Mouse (Mus musculus) adrenal gland, postnatal 25 days (tissue): ENCODE measurements around the gene Ccl11. TPM values are rescaled to one million over a fixed set of nuclear protein-coding genes. Genes with fewer than 3 reads are reported as not detected.

Experiments
- DNase-seq: peaks from one replicate; pipeline ENCODE4 v3.0.0; 2021; ENCODE audit warnings: mixed read lengths
- long read RNA-seq: library from polyadenylated mRNA; stranded (forward); transcript quantifications from one replicate; pipeline ENCODE4 v2.0.0, GENCODE M21; 2021
- total RNA-seq: library from RNA; stranded (reverse); gene quantifications from 2 replicates; pipeline ENCODE4 v1.2.3, GENCODE M21; 2021

The Ccl11 gene
- total RNA-seq, result 1.3 and 5.0 TPM in 2 replicates
- long read RNA-seq, partial matches to known transcripts, result 0 of 1 reads
- long read RNA-seq, other reads (novel, unspliced or antisense), result 0 of 1 reads

GRCm38 (mm10) chr11:82057646-82058045 is at the start of gene Ccl11:
TSS of gene Ccl11 (plus strand) at chr11:82057823.
- DNase-seq, result no peak

GRCm38 (mm10) chr11:82010115-82010514 is 47.5 kb upstream of the Ccl11 start:
- no peak for DNase-seq

- no peak for DNase-seq
These were observed 46.0 kb upstream of the Ccl11 start for GRCm38 (mm10) chr11:82011411-82012193.

- no peak for DNase-seq
These were observed 43.9 kb upstream of the Ccl11 start for GRCm38 (mm10) chr11:82013756-82014155.

DNA sequence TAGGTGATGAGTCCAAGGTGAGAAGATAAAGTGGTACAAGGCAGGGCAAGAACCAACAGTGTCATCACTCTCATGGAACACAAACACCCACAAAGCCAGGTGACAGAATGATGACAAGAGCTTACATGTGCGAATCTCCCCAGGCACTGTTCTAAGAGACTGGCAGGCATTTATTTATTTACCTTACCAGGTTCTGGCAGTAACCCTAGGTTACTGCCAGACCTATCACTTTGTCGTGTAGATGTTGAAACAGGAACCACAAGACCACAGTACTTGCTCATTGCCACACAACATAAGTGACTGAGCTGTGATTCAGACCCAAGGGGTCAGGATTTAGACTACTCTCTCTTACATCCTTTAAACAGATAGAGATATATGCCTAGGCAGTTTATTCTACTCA is 42.6 kb upstream of the Ccl11 start:
- no peak for DNase-seq

DNA sequence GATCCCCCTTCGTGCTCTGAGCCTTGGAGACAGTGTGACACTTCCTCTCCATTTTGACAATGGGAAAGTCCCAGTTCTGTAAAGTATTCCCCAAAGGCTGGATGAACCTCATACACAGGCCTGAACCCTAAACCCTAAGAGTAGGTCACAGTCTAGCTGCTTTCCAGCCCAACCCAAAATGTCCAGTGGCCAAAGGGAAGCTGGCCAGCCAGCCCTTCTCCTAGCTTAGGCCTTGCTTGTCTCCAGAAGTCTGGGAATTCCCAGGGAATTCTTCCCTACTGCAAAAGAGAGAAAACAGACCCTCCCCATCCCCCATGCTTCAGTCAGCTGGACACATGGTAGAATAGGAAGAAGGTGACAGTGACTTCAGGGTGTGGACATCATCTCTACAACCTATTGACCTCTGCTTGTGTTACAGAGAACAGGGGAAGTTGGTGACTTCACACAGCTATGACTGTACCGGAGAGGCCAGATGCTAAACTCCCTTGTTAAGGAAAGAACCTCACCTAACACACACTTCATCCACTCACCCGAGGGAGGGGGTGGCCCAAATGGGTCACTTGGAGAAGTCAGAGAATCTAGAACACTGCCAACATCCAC is 41.3 kb upstream of the Ccl11 start:
- DNase-seq, result no peak

DNA sequence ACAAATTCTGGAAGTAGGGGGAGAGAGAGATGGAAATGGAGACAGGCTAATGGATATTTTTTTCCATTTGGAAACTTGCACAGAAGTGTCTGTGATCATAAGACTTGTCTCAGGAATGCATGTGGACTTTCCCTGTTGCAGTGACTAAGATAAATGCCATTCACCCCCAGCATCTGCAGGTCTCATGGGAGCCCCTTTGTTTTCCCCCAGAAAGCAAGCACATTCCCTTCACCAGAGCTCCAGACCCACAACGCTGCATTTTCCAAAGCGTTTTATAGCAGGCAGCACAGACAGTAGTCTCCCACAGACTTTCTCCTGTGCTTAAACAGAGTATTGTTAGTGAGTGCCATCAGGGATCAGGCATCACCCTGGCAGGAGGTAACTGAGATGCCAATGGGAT is 38.2 kb upstream of the Ccl11 start:
- DNase-seq, result no peak

DNA sequence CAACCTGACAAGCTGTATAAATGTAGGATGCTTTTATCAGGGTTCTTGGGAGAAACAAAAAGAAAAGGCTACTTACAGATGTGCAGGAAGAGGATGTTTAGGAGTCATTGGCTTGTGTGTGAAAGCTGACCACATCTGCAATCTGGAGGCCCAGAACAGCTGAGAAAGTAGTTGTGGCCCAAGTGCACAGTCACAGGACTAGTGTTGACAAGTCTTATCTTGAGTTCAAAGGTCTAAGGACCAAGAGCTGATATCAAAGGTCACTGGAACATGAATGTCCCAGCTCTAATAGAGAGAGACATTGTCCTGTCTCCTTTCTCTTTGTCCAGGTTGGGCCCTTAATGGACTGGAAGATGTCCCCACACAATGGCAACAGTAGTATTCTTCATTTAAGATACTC is 37.8 kb upstream of the Ccl11 start:
- DNase-seq, result no peak

DNA sequence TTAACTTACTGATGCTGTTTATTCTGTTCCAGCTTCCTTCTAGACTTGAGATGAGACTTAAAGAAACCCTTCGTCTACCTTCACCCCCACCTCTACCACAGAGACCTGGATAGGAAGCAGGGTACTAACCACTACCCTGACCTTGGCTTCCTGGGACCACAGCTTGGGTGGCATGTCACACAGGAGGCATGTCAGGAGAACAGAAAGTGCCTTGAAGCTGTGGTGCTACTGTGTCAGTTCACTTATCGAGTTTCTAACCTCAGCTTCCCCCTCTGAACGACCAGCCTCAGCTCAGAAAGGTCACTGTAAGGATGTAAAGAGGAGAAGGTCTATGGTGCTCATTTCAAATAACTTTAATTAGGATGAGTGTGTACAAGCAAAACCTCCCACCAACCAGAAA is 36.2 kb upstream of the Ccl11 start:
- DNase-seq, result no peak

- DNase-seq, result no peak
These were observed 35.0 kb upstream of the Ccl11 start for GRCm38 (mm10) chr11:82022504-82023056.

DNA sequence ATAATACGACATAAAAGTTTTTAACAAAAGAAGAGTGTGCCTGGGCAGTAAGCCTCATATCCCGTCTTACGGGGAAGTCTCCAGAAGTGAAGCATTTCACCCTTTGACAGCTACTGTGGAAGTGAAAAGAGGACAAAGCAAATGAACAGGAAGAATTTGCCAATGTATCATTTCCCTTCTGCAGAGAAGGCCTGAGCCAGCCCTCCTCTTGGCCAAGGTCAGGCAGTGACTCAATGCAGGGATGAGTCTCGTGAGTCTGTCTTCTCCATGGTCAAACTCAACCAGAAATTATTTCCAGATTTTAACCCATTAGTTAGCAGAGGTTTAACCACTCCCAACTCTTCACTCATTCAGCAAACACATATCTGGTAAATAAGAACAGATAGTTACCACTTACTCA is 33.9 kb upstream of the Ccl11 start:
- DNase-seq, result peak; percentile 44

- DNase-seq, result peak; percentile 25
These were observed 27.5 kb upstream of the Ccl11 start for GRCm38 (mm10) chr11:82030171-82030570.

DNA sequence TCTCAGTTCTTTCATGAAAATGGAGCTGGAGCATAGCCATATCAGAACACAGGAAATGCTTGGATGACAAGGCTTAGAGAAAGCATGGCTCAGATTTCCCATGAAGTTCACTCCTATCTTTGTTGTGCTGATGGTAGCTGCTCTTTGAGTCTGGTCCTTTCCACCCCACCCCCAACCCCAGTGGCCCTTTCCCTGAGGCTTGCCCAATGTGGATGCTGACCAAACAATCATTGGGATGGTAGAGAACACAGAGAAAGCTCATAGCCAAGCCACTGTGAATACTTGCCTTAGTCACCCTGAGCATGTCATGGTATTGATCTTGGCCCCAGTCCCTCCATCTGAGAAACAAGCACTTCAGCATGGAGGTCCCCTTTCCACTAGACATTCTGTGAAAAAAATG is 25.5 kb upstream of the Ccl11 start:
- no peak for DNase-seq

DNA sequence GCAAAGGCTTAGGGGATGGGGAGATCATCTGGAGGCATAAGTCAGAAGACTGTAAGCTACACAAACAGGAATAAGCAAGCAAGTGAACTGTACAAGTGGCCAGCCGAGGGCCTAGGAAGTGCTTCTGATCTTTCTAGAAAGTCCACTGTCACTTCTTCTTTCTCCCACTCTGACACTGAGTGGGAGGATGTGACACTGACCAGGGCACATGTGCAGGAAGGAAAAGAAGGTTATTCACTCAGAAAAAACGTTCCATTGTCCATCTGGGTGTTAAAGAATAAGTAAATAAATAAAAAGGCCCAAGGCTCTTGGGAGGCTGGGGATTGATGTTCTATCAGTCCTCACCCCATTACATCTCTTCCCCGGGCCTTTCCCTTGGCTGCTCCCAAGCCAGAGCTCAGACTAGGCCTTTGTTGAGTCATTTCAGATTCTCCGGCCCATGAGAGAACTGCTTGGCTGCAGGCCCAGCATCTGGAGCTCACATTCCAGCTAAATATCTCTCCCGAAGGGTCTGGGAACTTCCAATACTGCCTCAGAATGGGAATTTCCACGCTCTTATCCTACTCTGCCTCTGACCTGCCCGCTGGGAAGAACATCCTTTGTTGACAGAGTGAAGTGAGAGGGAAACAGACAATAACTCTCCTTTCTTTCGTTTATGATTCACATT is 24.8 kb upstream of the Ccl11 start:
- DNase-seq, result peak; percentile 63

- DNase-seq, result no peak
These were observed 23.2 kb upstream of the Ccl11 start for GRCm38 (mm10) chr11:82034446-82034845.

GRCm38 (mm10) chr11:82035356-82035755 is 22.3 kb upstream of the Ccl11 start, which contains the start of gene Ccl2:
TSS of gene Ccl2 (plus strand) at chr11:82035571.
- DNase-seq, result peak; percentile 65

DNA sequence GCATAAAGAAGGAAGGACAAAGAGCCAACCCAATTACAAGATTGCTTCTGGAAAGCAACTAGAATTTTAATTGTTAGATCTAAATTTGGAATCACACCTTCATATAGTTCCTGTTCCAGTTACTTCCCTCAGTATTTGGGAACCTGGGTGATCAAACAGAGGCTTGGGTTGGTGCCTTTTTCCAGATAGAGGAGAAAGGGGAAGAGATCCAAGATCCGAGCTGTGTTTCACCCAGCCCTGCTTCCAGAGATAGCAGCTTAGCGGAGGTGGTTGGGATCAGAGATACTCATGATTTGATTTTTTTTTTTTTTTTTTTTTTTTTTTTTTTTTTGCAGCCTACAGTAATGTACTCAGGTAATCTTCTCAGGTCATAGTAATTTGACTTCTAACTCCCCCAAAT is 21.8 kb upstream of the Ccl11 start:
- DNase-seq, result no peak

DNA sequence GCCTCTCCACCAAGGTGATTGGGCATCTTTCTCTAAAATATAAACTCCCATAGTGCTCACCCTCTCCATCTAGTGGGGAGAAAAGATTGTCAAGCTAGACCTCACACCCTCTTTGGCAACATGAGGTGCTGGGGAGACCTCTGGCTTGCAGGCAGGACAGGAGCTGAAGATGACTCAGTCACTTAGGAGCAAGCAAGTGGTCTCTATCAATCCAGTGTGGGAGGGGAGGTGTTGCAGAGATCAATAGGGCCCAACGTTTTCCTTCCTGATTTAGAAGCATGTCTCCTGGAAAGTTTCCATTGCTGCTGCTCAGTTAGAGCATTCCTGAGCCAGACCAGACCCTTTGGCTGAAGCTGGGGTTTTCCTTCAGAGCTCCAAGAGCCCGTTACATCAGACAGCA is 19.1 kb upstream of the Ccl11 start, which contains the start of gene Gm17268:
TSS of gene Gm17268 (minus strand) at position 28 of the 400 bp plus-strand sequence.
- no peak for DNase-seq

- peak; percentile 10 for DNase-seq
These were observed 18.4 kb upstream of the Ccl11 start for GRCm38 (mm10) chr11:82039132-82039660.

DNA sequence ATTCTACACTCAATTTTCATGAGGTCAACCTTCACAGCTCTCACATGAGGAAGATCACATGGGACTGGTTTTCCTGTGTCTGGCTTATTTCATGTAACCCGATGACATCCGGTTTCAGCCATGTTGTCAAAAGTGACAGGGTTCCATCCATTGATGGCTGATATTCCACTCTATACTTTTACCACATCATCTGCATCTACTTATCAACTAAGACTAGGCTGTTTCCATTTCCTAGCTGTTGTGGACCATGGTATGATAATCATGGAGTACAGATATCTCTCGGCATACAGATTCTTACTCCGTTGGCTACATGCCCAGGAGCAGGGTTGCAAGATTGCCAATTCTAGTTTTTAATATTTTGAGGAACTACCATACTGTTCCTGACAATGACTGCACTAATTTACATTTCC is 15.9 kb upstream of the Ccl11 start:
- no peak for DNase-seq

- peak; percentile 49 for DNase-seq
These were observed 12.2 kb upstream of the Ccl11 start, which contains the start of gene Ccl7 for GRCm38 (mm10) chr11:82045471-82045870. TSS of gene Ccl7 (plus strand) at chr11:82045712.

DNA sequence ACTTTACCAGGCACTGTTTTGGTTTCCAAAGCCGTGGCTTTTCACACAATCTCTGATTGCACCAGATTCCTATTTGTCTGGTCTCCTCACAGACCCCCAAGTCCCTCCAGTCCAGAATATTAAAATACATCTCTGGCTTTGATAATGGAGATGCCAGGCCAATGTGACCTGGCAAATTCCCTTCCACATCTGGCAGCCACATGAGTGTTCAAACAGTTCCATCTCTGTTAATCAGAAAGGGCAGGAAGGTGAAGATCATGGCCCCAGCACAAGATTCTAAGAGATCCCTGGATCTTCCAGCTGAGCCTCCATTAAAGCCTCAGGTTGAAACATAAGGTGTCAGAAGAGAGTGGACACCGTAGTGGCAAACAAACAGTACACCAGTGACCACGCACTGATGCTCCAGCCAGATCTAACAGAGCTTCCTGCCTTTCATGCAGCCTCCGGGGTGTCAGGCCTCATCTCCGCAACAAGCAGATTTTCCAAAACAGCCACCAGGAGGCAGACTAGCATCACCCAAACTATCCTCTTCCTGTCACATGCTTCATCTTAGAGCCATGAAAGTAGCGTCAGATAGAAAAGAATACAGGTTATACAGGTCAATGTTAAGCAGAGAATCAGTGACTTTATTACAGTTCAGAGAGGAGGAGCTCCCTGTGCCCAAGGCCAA is 9.7 kb upstream of the Ccl11 start:
- DNase-seq, result peak; percentile 16
